Mouse (Mus musculus): Measurements from ENCODE around the gene Zfp663. TPM values are rescaled to one million over a fixed set of nuclear protein-coding genes. Genes with fewer than 3 reads are reported as not detected.
A peak's percentile ranks its signal among the peaks of the same experiment; 100 is the strongest.

The Zfp663 gene
- 0.74 and 1.2 TPM in 2 replicates for polyA plus RNA-seq (2016; fragmentation: Nextera tagmentation; extraction: Ambion mirVana)

DNA sequence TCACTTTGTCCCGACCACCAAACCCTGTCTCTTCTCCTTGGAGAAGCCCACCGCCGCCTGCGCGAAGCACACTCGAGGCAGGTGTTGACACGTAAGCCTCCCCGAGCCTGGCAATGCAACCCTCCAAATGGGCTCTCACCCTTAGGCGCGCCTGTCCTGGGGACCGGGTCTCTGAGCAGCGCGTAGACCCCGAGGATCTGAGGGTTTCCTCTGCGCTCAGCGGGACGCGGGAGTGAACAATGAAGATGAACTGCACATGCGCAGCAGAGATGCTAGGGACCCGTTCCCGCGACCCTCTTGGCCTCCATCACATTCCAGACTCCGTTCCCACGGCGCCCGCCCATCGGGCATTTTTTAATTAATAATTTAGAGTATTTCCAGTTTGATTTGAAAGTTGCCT lies at the start of gene Zfp663:
Gene Zfp663 (minus strand): TSS at position 234 of the 400 bp plus-strand sequence.
- Histone ChIP-seq H3K4me3 (replicated peaks) (peak within 1 kb of the TSS; percentile 41), H3K27ac (no peak within 1 kb of the TSS), H3K36me3 (no peaks in the 10 kb centered on the region), H3K9ac (replicated peaks) (peak within 1 kb of the TSS; percentile 50), H3K4me1 (replicated peaks) (peaks cover 17% of the 10 kb centered on the region), H3K9me3 (no peaks in the 10 kb centered on the region), H3K4me2 (peak within 1 kb of the TSS; percentile 65), H3K27me3 (peaks cover 51% of the 10 kb centered on the region)
- no peak for ATAC-seq (ENCODE audit: insufficient number of reproducible peaks, insufficient read depth, low FRiP score, low TSS enrichment, low read depth)
- 1% methylated on average over 27 of the region's 27 CpGs for WGBS

DNA sequence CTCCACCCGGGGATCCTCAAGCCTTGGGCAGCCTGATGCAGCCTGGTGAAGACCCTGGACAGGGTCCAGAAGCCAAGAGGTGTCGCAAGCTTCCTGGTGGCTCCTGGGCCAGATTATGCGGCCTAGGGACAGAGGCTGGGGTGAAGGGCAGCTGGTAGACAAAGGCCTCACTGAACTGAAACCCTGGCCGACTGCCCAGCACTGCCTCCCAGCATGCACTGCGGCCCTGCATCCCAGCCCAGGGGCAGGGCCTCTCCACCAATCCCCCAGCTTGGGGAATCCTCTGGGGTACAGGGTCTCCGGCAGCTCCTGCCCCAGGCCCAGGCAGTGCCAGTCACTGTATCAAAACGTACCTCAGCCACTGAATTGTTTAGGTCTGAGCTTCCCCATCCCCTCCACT lies 48.8 kb upstream of the Zfp663 start:
- no peak overlapping the region for H3K4me3 ChIP-seq (replicated peaks)
- WGBS = 71% methylated on average over 7 of the region's 7 CpGs

DNA sequence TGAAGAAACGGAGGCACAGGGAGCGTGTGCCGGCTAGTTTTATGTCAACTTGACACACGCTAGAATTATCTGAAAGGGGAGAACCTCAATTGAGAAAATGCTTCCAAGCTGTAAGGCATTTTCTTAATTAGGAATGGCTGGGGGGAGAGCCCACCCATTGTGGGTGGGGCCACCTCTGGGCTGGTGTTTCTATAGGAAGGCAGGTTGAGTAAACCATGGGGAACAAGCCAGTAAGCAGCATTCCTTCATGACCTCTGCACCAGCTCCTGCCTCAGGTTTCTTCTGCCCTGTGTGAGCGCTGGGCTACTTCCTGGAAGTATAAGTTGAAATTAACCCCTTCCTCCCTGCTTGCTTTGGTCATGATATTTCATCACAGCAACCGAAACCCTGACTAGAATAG lies 47.3 kb upstream of the Zfp663 start:
- Histone ChIP-seq H3K36me3 (no peaks in the 10 kb centered on the region), H3K4me2 (no peak overlapping the region), H3K4me3 (replicated peaks) (no peak overlapping the region), H3K9ac (replicated peaks) (no peak overlapping the region), H3K4me1 (replicated peaks) (peaks cover 33% of the 10 kb centered on the region), H3K27ac (no peak overlapping the region), H3K27me3 (no peaks in the 10 kb centered on the region), H3K9me3 (no peaks in the 10 kb centered on the region)
- 23% methylated on average over 6 of the region's 6 CpGs for WGBS
- no peak for ATAC-seq (ENCODE audit: insufficient number of reproducible peaks, insufficient read depth, low FRiP score, low TSS enrichment, low read depth)

More for the DNA sequence above, 48.8 kb upstream of the Zfp663 start:
- H3K27ac ChIP-seq = no peak overlapping the region
- ATAC-seq (ENCODE audit: insufficient number of reproducible peaks, insufficient read depth, low FRiP score, low TSS enrichment, low read depth) = no peak
- no peak overlapping the region for H3K9ac ChIP-seq (replicated peaks)
- H3K36me3 ChIP-seq = no peaks in the 10 kb centered on the region
- H3K4me2 ChIP-seq = no peak overlapping the region
- no peaks in the 10 kb centered on the region for H3K9me3 ChIP-seq
- no peaks in the 10 kb centered on the region for H3K27me3 ChIP-seq
- H3K4me1 ChIP-seq (replicated peaks) = peaks cover 33% of the 10 kb centered on the region

DNA sequence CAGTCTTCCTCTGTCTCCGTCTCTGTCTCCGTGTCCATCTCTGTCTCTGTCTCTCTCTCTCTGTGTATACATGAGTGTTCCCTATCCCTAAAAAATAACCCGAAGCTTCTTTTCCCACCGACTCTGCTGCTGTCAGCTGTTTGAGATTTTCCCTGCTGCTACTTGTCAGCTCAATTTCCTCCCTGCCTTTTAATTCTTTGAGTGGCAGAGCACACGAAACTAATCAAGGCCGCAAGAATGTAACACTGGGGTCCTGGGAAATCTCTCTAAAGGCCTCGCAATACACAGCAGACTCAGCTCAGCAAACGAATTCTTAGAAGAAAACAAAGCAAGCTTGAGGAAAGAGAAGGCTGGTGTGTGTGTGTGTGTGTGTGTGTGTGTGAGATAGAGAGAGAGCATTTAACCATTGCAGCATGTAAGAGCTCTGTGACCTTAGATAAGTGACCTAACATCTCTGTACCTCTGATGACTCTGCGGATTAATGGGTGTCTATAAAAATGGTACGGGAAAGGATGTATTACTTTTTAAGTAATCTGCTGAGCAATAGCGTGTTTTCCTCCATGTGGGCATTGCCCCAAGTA lies 46.7 kb upstream of the Zfp663 start:
- no peak for ATAC-seq (ENCODE audit: insufficient number of reproducible peaks, insufficient read depth, low FRiP score, low TSS enrichment, low read depth)
- WGBS = 25% methylated on average over 11 of the region's 11 CpGs
- Histone ChIP-seq H3K4me2 (no peak overlapping the region), H3K36me3 (no peaks in the 10 kb centered on the region), H3K27ac (peak overlapping the region; percentile 56; the same call in 1 of the 2 replicates), H3K9me3 (no peaks in the 10 kb centered on the region), H3K4me3 (replicated peaks) (no peak overlapping the region), H3K4me1 (replicated peaks) (peaks cover 33% of the 10 kb centered on the region), H3K9ac (replicated peaks) (no peak overlapping the region), H3K27me3 (no peaks in the 10 kb centered on the region)

DNA sequence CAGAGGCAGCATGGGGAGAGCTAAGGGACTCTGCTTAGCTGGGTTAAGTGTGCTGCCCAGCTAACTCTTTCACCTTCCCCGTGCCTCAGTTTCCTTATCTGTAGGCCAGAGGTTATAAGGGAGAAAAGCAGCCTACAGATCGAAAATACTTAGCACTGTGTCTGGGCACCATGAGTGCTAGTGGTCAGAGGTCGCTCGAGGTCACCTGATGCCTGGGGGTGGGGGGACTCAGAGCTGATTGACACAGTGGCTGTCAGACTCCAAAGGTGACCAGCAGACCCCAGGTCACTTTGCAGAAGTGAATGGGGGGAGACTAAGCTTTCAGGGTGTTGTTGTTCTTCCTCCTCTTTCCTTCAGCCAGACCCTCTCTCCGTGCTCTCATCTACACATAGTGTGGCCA lies 45.8 kb upstream of the Zfp663 start:
- Histone ChIP-seq H3K36me3 (no peaks in the 10 kb centered on the region), H3K4me2 (no peak overlapping the region), H3K27me3 (no peaks in the 10 kb centered on the region), H3K4me1 (replicated peaks) (peaks cover 33% of the 10 kb centered on the region), H3K9me3 (no peaks in the 10 kb centered on the region), H3K27ac (no peak overlapping the region), H3K9ac (replicated peaks) (no peak overlapping the region), H3K4me3 (replicated peaks) (no peak overlapping the region)
- 75% methylated on average over 5 of the region's 5 CpGs for WGBS
- no peak for ATAC-seq (ENCODE audit: insufficient number of reproducible peaks, insufficient read depth, low FRiP score, low TSS enrichment, low read depth)

DNA sequence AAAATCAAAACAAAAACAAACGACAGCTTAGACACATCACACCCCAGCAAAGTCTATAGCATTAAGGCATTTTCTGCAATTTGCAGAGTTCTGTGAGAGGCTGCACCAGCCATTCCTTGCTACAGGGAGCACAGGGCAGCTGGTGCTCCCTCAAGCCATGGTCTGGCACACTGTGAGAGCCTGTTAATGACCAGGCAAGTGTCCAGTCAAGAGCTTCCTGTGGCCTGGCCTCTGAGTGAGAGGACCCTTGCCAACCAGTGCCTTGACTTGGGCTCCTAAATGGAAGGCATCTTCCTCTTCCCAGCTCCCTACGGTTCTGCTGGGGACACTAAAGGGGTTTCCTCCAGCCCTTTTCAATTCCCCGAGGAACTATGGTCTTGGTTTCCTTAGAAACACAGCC lies 45.4 kb upstream of the Zfp663 start:
- 45% methylated on average over 3 of the region's 3 CpGs for WGBS
- Histone ChIP-seq H3K9ac (replicated peaks) (no peak overlapping the region), H3K4me3 (replicated peaks) (no peak overlapping the region), H3K4me2 (no peak overlapping the region), H3K36me3 (no peaks in the 10 kb centered on the region), H3K9me3 (no peaks in the 10 kb centered on the region), H3K27ac (no peak overlapping the region), H3K4me1 (replicated peaks) (peaks cover 33% of the 10 kb centered on the region), H3K27me3 (no peaks in the 10 kb centered on the region)
- ATAC-seq (ENCODE audit: insufficient number of reproducible peaks, insufficient read depth, low FRiP score, low TSS enrichment, low read depth) = no peak

DNA sequence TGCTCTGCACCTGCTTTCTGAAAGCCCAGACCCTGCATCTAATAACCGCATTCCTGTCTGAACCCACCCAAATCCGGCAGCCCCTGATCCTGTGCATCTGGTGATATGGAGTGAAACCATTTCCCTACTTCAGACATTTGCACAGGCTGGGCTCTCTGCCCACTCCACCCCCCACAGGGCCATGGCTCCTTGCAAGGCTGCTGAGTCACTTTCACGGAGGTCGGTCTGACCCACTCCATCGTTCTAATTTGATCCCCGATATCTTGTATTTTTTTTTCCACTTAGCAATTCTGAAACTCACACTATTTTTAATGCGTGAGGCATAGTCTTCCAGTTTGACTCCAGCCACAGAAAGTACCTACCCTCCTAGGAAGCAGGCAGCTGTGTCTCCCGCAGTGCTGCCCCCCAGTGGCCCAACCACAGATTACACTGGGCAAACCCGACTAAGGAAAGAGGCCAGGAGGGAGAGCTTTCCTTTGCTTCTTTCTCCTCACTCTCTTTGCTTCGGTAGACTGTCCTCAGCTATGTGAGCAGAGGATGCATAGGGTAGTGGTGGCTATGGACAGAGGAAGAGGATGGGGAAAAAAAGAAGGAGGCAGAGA lies 39.3 kb upstream of the Zfp663 start:
- 43% methylated on average over 10 of the region's 10 CpGs for WGBS
- no peak overlapping the region for H3K9ac ChIP-seq (replicated peaks)
- no peak; the same call in 1 of the 2 replicates for ATAC-seq (ENCODE audit: insufficient number of reproducible peaks, insufficient read depth, low FRiP score, low TSS enrichment, low read depth)

DNA sequence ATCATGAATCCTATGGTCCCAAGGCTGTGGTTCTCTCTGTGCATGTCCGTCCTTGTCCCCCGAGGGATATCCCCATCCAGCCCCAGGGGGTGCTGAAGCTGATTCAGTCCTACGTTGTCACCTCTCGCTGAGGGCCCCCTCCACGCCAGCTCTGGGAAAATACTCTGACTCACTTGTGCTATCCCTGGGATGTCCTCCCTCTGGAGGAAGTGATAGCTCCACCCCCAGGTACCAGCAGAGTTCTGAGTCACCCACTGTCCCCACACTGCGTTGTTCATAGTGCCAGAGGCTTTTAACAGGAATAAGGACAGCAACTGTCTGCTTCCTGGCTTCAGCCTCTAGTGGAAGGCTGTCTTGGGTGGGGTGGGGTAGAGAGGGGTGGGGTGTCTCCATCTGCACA lies 36.8 kb upstream of the Zfp663 start:
- H3K27me3 ChIP-seq = no peaks in the 10 kb centered on the region
- H3K4me1 ChIP-seq (replicated peaks) = peaks cover 3% of the 10 kb centered on the region; the same call in 1 of the 2 replicates
- H3K27ac ChIP-seq = no peak overlapping the region
- 66% methylated on average over 6 of the region's 6 CpGs for WGBS
- no peak overlapping the region for H3K4me2 ChIP-seq
- H3K4me3 ChIP-seq (replicated peaks) = no peak overlapping the region
- no peaks in the 10 kb centered on the region for H3K9me3 ChIP-seq
- no peak for ATAC-seq (ENCODE audit: insufficient number of reproducible peaks, insufficient read depth, low FRiP score, low TSS enrichment, low read depth)
- no peaks in the 10 kb centered on the region for H3K36me3 ChIP-seq
- no peak overlapping the region for H3K9ac ChIP-seq (replicated peaks)

More for the DNA sequence above, 39.3 kb upstream of the Zfp663 start:
- Histone ChIP-seq H3K36me3 (no peaks in the 10 kb centered on the region), H3K4me3 (replicated peaks) (no peak overlapping the region), H3K4me1 (replicated peaks) (no peaks in the 10 kb centered on the region), H3K4me2 (no peak overlapping the region), H3K9me3 (no peaks in the 10 kb centered on the region), H3K27ac (no peak overlapping the region), H3K27me3 (no peaks in the 10 kb centered on the region)

DNA sequence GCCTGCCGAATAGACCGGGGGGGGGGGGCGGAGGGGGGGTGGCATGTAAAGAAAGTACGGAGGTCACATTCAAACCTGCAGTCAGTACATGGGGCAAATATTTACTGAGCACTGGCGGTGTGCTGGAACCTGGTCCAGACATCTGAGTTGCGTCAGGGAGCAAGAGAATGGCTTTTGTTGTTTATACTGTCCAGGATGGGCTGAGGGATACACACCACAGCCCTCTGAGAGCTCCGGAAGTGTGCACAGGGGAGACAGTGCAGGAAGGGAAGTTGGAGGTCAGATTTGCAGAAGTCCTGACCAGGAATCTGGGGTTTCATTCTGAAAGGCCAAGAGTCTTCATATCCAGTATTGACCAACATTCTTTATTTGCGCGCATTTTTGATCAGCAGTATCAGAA lies 36.4 kb upstream of the Zfp663 start:
- no peak overlapping the region for H3K27ac ChIP-seq
- H3K9ac ChIP-seq (replicated peaks) = no peak overlapping the region
- ATAC-seq (ENCODE audit: insufficient number of reproducible peaks, insufficient read depth, low FRiP score, low TSS enrichment, low read depth) = no peak
- no peaks in the 10 kb centered on the region for H3K9me3 ChIP-seq
- H3K4me2 ChIP-seq = no peak overlapping the region
- H3K4me1 ChIP-seq (replicated peaks) = peaks cover 3% of the 10 kb centered on the region; the same call in 1 of the 2 replicates
- H3K27me3 ChIP-seq = no peaks in the 10 kb centered on the region
- no peaks in the 10 kb centered on the region for H3K36me3 ChIP-seq
- WGBS = 69% methylated on average over 9 of the region's 9 CpGs
- no peak overlapping the region for H3K4me3 ChIP-seq (replicated peaks)

DNA sequence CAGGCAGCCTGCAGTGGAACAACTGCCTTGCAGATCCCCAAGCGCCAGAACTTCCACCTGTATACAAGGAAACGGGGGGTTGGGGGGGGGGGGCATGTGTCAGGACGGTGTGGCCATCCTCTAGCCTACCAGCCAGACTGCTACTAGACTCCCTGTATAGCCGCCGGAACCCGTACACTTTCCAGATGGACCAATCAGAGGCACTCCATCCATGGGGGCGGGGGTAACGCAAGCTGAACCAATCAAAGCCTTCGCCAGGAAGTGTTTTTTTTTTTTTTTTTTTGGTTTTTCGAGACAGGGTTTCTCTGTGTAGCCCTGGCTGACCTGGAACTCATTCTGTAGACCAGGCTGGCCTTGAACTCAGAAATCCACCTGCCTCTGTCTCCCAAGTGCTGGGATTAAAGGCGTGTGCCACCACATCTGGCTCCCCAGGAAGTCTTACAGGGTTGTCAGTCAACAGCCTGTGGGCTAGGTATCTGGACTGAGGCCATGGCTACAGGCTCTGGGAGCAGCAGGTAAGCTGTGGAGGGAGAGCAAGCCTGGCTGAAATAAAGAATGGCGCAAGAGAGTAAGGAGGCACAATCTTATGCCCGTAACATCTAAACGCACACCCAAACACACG lies 29.7 kb upstream of the Zfp663 start:
- no peaks in the 10 kb centered on the region for H3K36me3 ChIP-seq
- no peak overlapping the region for H3K9ac ChIP-seq (replicated peaks)
- H3K27me3 ChIP-seq = no peaks in the 10 kb centered on the region
- H3K4me1 ChIP-seq (replicated peaks) = peaks cover 22% of the 10 kb centered on the region
- WGBS = 60% methylated on average over 15 of the region's 15 CpGs
- H3K9me3 ChIP-seq = peaks cover 4% of the 10 kb centered on the region; the same call in 1 of the 2 replicates
- no peak overlapping the region for H3K27ac ChIP-seq
- no peak overlapping the region for H3K4me2 ChIP-seq
- ATAC-seq (ENCODE audit: insufficient number of reproducible peaks, insufficient read depth, low FRiP score, low TSS enrichment, low read depth) = 0 out of 2 replicates have a peak, but pooled peaks have one; percentile 27
- H3K4me3 ChIP-seq (replicated peaks) = no peak overlapping the region

DNA sequence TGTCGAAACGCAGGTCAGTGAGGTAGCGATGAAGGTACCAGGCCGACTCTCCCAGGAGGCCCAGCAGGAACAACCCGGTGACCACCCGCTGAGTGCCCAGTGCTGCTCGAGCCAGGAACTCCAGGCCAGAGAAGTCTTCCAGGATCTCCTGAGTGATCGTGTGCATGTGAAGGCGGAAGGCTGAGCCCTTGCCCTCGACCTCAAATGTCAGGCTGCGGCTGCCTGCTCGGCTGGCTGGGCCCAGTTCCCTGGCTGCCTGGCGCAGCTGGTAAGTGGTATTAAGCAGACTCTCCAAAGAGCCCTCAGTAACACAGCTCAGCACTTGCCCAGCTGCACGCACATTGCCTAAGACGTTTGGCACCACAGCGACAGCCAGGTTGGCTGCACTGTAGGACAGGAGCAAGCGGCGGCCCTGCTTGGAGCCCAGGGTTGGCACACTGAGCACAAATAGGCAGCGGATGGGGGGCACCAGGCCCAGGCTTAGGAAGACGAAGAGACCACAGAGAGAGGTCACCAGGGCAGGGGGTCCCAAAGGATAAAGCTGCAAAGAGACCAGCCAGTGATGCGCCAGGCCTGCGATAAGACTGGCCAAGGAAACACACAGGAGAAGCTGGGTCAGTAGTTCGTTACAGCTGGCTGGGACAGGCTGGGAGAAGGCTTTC lies 29.1 kb upstream of the Zfp663 start:
- H3K9me3 ChIP-seq = peaks cover 4% of the 10 kb centered on the region; the same call in 1 of the 2 replicates
- H3K27me3 ChIP-seq = no peaks in the 10 kb centered on the region
- no peak overlapping the region for H3K9ac ChIP-seq (replicated peaks)
- H3K36me3 ChIP-seq = no peaks in the 10 kb centered on the region
- peak overlapping the region; percentile 72 for H3K27ac ChIP-seq
- ATAC-seq (ENCODE audit: insufficient number of reproducible peaks, insufficient read depth, low FRiP score, low TSS enrichment, low read depth) = no peak
- H3K4me2 ChIP-seq = no peak overlapping the region
- H3K4me3 ChIP-seq (replicated peaks) = no peak overlapping the region
- peaks cover 22% of the 10 kb centered on the region for H3K4me1 ChIP-seq (replicated peaks)
- 73% methylated on average over 23 of the region's 23 CpGs for WGBS
